Mouse (Mus musculus) heart, postnatal 14 days (tissue): ENCODE data around the gene Jade1. TPM values are rescaled to one million over a fixed set of nuclear protein-coding genes. Genes with fewer than 3 reads are reported as not detected.

Experiments
- DNase-seq, 2 experiments: peaks; one replicate each; pipeline ENCODE4 v3.0.0; 2021 to 2022
- intact Hi-C: fragments of 180-260 bp; cut with DNase I; formaldehyde crosslinking; loops from one replicate; pipeline ENCODE4 v1.15.1; 2025
- total RNA-seq, 2 experiments: library from RNA; stranded (reverse); gene quantifications; 2 replicates each; pipeline ENCODE4 v1.2.3; 2021

The Jade1 gene
- total RNA-seq, 2 experiments from 2014 or later, result 28.1 to 28.6 TPM

GRCm38 (mm10) chr3:41574208-41574607 lies 18.7 kb downstream of the Jade1 start:
- intact Hi-C loops, result no loop called here
- DNase-seq, result no peak

- intact Hi-C loops, result no loop called here
- no peak for DNase-seq
These were observed 19.3 kb downstream of the Jade1 start for GRCm38 (mm10) chr3:41574720-41575435.

GRCm38 (mm10) chr3:41575971-41576370 lies 20.4 kb downstream of the Jade1 start:
- intact Hi-C loops, result no loop called here
- peak in 1 of 2 experiments; percentile 46 for DNase-seq

GRCm38 (mm10) chr3:41577240-41577639 lies 21.7 kb downstream of the Jade1 start:
- DNase-seq, result no peak
- intact Hi-C loops, result no loop called here

GRCm38 (mm10) chr3:41579873-41580272 lies 24.3 kb downstream of the Jade1 start:
- no peak for DNase-seq
- intact Hi-C loops, result loop anchor here (10.0 kb wide), 1 partner anchor 625 kb away; no protein-coding TSS in a partner anchor

- intact Hi-C loops, result loop anchor here (10.0 kb wide), 1 partner anchor 626 kb away; no protein-coding TSS in a partner anchor
- no peak for DNase-seq
These were observed 25.1 kb downstream of the Jade1 start for GRCm38 (mm10) chr3:41580401-41581323.

GRCm38 (mm10) chr3:41581436-41581835 lies 25.9 kb downstream of the Jade1 start:
- DNase-seq, result no peak
- intact Hi-C loops, result loop anchor here (10.0 kb wide), 1 partner anchor 627 kb away; no protein-coding TSS in a partner anchor

- no peak for DNase-seq
- intact Hi-C loops, result loop anchor here (10.0 kb wide), 1 partner anchor 627 kb away; no protein-coding TSS in a partner anchor
These were observed 26.7 kb downstream of the Jade1 start for GRCm38 (mm10) chr3:41582256-41582655.

GRCm38 (mm10) chr3:41583092-41583491 lies 27.6 kb downstream of the Jade1 start:
- no peak for DNase-seq
- intact Hi-C loops, result loop anchor here (10.0 kb wide), 1 partner anchor 628 kb away; no protein-coding TSS in a partner anchor

GRCm38 (mm10) chr3:41583621-41584020 lies 28.1 kb downstream of the Jade1 start:
- intact Hi-C loops, result loop anchor here (10.0 kb wide), 1 partner anchor 629 kb away; no protein-coding TSS in a partner anchor
- peak in 1 of 2 experiments; percentile 50 for DNase-seq

GRCm38 (mm10) chr3:41585548-41585947 lies 30.0 kb downstream of the Jade1 start:
- intact Hi-C loops, result loop anchor here (10.0 kb wide), 1 partner anchor 631 kb away; no protein-coding TSS in a partner anchor
- no peak for DNase-seq

GRCm38 (mm10) chr3:41586330-41586729 lies 30.8 kb downstream of the Jade1 start:
- intact Hi-C loops, result loop anchor here (2.0 to 10.0 kb wide), 2 partner anchors 14 to 632 kb away; no protein-coding TSS in a partner anchor

GRCm38 (mm10) chr3:41586917-41587316 lies 31.4 kb downstream of the Jade1 start:
- intact Hi-C loops, result loop anchor here (2.0 to 10.0 kb wide), 2 partner anchors 14 to 632 kb away; no protein-coding TSS in a partner anchor
- no peak for DNase-seq

More at GRCm38 (mm10) chr3:41586330-41586729, 30.8 kb downstream of the Jade1 start:
- DNase-seq, result no peak

GRCm38 (mm10) chr3:41587588-41587987 lies 32.1 kb downstream of the Jade1 start:
- intact Hi-C loops, result loop anchor here (2.0 to 10.0 kb wide), 2 partner anchors 15 to 633 kb away; no protein-coding TSS in a partner anchor
- DNase-seq, result peak; percentile 45 to 52

- intact Hi-C loops, result loop anchor here (10.0 kb wide), 1 partner anchor 634 kb away; no protein-coding TSS in a partner anchor
- no peak for DNase-seq
These were observed 33.0 kb downstream of the Jade1 start for GRCm38 (mm10) chr3:41588495-41588894.

- intact Hi-C loops, result loop anchor here (10.0 kb wide), 1 partner anchor 635 kb away; no protein-coding TSS in a partner anchor
- no peak for DNase-seq
These were observed 33.8 kb downstream of the Jade1 start for GRCm38 (mm10) chr3:41589246-41589914.

GRCm38 (mm10) chr3:41589988-41590387 lies 34.5 kb downstream of the Jade1 start:
- DNase-seq, result no peak

GRCm38 (mm10) chr3:41590695-41591559 lies 35.4 kb downstream of the Jade1 start:
- intact Hi-C loops, result loop anchor here (5.0 kb wide), 1 partner anchor 409 kb away; no protein-coding TSS in a partner anchor
- no peak for DNase-seq

More at GRCm38 (mm10) chr3:41589988-41590387, 34.5 kb downstream of the Jade1 start:
- intact Hi-C loops, result loop anchor here (5.0 to 10.0 kb wide), 2 partner anchors 408 to 635 kb away; no protein-coding TSS in a partner anchor
